Mouse (Mus musculus) 416B (cell line): ENCODE data around the gene Cks1brt.
A peak's percentile ranks its signal among the peaks of the same experiment; 100 is the strongest.
"Not testable (repeated sequence)": the region's sequence is repeated elsewhere in the genome, so short reads cannot be mapped to it uniquely, and the experiment has no call there.

ENCODE experiments used
- DNase-seq: peaks from one replicate; pipeline ENCODE4 v3.0.0; 2011; ENCODE audit warnings: low read depth

Gene Cks1brt

GRCm38 (mm10) chr8:85151624-85152023 lies at the start of gene Cks1brt:
Cks1brt (plus strand) TSS chr8:85151924.
- no peak for DNase-seq

DNA sequence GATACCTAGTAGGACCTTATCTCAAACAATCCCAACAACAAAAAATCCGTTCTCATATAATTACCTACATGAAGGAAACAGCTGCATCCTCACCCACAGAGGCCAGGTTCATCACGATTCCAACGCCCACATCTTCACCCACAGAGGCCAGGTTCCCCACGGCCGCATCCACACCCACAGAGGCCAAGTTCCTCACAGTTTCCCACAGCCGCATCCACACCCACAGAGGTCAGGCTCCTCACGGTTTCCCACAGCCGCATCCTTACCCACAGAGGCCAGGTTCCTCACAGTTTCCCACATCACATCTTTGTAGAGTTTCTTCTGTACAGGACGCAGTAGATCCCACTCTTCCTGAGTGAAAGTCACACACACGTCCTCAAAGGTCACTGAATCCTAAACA lies 38.5 kb upstream of the Cks1brt start:
- no peak for DNase-seq

DNA sequence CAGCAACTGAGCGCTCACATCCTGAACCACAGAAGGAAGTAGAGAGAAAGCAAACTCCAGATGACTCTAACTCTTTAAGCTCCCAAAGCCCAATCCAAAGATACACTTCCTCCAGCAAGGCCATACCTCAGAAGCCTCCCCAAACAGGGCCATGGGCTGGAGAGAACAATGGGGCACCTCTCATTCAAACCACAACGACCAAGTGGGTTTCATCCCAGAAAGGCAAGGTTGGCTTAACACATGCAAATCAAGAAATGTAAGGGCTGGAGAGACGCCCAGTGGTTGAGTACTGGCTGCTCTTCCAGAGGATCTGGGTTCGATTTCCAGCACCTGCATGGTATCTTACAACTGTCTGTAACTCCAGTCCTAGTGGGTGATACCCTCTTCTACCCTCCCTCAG lies 36.2 kb upstream of the Cks1brt start:
- no peak for DNase-seq

GRCm38 (mm10) chr8:85116984-85117383 lies 34.7 kb upstream of the Cks1brt start:
- no peak for DNase-seq

DNA sequence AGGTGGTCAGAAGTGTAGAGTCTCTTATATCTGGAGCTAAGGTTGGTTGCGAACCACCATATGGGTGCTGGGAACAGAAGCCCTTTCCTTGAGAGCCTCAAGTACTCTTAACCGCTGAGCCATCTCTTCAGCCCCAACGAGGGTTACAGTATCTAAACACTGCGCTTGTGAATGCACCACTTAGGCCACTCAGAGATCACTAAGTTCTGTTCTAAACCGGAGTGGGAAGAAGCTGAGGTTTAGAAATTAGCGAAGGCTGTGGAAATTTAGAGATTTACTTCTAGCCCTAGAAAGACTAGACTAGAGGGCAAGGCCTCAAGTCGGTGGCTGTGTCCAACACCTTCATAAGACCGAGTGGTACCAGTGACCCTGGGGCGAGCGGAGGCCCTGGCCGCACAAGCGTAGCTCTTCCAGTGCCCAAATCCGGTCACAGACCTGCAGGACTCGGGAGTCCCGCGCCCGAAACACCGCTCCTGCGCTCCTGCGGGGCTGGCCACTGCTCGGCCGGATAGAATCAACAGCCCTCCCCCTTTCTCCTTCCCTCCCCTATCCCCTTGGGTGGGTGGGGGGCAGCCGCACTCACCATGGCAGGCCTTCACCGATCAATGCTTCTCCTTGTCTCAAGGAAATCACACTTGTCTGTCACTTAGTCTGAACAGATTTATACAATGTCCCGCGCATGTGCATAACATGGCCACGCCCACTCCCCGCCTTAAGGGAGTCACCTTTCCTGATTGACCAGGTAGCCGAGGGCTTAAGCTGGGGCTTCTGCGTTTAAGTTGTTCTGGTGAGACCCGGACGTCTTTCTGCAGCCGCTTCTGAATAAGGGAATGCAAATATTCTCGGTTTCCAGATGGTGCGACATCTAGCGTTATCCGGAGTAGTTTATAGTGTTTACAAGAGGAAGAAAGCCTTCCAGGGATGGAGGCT lies 32.4 kb upstream of the Cks1brt start:
- no peak for DNase-seq

GRCm38 (mm10) chr8:85120251-85120650 lies 31.5 kb upstream of the Cks1brt start:
- not testable (repeated sequence) for DNase-seq

GRCm38 (mm10) chr8:85122995-85123394 lies 28.7 kb upstream of the Cks1brt start, which contains the start of gene Zfp791:
Zfp791 (minus strand) TSS chr8:85123095.
- no peak for DNase-seq

- DNase-seq, result no peak
These were observed 28.0 kb upstream of the Cks1brt start for GRCm38 (mm10) chr8:85123691-85124090.

DNA sequence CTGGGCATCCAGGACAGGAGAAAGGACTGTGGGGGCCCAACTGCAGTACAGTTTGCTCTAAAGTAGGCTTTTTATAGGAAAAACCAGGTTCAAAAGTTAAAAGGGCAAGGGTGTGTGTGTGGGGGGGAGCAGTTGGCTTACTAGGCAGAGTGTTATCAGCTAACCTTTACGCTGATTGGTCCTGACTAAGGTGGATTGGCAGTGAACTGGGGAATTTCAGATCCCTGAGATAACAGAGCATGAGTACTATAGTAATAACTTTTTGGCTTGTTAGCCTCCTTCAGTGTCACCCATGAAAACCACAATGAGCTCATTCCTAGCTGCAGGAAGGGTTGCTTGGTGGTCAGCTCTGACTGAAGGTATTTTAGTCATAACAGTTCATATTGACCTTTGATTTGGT lies 19.4 kb upstream of the Cks1brt start:
- peak; percentile 82 for DNase-seq

DNA sequence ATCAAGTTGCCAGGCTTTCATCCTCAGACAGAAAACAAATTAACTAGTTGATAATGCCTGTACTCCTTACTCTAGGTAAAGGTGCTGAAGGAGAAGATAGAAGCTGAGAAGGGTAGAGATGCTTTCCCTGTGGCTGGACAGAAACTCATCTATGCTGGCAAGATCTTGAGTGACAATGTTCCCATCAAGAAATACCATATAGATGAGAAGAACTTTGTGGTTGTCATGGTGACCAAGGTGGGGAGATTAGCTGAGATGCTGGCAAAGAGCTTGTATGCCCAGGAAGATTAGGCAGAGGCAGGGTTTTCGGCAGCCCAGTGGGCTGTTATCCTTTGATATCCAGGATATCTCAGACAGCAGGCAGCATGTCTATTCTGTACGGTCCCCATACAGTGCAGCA lies 16.0 kb upstream of the Cks1brt start:
- DNase-seq, result not testable (repeated sequence)

GRCm38 (mm10) chr8:85142516-85142915 lies 9.2 kb upstream of the Cks1brt start:
- peak; percentile 96 for DNase-seq

GRCm38 (mm10) chr8:85171291-85171690 lies 19.6 kb downstream of the Cks1brt start:
- DNase-seq, result peak; percentile 71

- no peak for DNase-seq
These were observed 24.2 kb downstream of the Cks1brt start for GRCm38 (mm10) chr8:85175892-85176291.

- DNase-seq, result no peak
These were observed 40.6 kb downstream of the Cks1brt start for GRCm38 (mm10) chr8:85192346-85192745.

DNA sequence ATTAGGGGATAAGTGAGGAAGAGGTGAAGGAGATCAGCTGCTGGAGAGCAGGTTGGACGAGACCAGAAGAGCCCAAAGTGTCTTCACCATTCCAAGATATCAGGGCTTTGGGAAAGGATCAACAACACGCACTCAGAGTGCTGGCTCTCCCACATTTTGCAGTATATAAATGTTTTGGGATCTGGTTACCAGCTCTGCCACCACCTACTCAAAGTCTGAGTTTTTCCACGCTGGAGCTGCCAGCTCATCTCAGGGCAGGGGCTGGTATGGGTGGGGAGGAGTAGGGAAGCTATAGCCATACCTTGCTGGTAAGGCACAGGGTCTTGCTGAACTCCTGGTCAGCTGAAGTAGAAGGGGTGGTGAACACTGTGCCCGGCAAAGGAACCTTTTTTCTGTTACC lies 68.5 kb downstream of the Cks1brt start:
- no peak for DNase-seq

DNA sequence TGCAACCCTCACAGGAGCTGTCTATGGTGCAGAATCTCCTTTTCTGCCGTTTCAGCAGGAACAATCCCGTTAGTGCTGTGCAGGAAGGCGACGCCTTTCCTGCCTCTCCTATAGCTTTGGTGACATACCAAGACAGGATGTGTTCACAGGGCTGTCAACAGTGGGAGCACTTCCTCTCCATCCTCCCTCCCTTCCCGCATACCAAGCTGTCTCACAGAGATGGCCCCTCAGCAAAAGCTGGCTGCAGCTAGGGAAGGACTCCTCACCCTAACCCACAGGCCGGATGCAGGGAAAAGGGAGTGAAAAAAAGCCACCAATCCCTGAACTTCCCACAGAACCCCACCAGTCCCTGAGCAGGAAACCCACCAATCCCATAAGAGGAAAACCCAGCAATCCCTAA lies 69.3 kb downstream of the Cks1brt start:
- DNase-seq, result peak; percentile 14
